Mouse (Mus musculus) right cerebral cortex, postnatal 14 days (tissue): ENCODE measurements around the gene Schip1.

Experiments
- DNase-seq: peaks from one replicate; pipeline ENCODE4 v3.0.0; 2022

Gene Schip1

DNA sequence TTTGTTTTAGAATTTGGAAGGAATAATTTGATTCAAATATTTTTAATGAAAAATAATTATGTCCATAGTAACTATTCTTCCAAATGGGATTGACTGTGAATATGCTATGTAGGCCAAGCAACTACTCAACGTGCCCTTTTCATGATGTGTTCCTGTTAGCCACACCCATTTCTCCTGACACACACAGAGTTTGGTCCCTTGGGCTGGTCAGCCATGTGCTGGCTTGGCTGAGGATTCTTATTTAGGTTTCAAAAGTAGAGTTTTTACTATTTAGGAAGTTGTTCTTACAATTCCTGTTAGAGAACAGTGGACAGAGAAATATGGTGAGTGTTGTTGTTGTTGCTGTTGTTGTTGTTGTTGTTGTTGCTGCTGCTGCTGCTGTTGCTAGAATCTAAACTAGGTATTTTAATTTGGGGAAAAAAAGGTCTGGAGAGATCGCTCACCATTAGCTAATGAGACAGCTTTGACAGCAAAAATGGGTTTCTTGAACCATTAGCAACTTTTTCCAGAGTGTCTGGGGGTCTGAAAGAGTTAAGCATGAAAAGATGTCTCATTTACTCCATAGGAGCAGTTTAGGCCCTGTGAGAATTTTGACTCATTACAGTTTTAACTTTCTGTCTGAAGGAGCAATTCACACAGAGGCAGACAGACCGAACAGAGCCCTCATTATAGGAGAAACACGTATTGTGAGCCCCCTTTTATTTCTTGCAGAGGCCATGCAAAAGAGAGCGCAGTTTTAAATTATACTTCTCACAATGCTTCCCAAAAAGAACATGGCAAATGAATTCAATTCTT is 74.4 kb downstream of the Schip1 start:
- DNase-seq: no peak

DNA sequence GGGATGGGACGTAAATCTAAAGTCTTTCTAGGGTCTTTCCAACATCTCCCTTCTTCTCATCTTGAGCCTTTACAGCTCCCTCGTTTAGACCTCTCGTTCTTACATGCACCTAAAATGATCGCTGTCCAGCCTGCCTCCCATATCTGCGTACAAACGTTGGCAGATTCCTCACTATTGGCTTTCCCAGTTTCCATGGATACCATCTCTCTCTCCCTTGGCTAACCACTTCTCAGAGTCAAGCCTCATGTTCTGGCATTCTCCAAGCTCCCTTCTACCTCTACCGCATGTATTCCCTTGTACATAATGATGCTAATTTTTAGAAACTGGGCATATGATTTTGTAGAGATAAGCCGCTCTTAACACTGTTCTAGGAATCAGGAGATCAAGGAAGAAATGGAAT is 86.1 kb downstream of the Schip1 start:
- DNase-seq: no peak

DNA sequence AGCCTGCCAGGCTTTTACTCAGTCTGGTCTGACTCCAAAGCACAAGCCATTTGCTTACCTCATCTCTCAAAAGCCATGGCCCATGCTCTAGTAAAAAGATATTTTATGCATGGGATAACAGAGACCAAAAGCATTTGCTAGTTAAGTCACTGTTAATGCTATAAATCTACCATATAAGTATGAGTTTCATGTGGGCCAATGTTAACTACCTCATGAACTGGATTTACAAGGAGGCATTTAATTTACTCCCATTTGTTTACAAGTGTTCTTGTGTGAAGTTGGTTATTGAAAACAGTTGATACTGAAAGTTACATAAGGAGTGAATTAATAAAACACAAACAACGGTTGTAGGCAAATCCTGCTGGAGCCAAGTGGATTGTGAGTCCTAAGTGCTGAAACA is 95.6 kb downstream of the Schip1 start:
- DNase-seq: no peak

DNA sequence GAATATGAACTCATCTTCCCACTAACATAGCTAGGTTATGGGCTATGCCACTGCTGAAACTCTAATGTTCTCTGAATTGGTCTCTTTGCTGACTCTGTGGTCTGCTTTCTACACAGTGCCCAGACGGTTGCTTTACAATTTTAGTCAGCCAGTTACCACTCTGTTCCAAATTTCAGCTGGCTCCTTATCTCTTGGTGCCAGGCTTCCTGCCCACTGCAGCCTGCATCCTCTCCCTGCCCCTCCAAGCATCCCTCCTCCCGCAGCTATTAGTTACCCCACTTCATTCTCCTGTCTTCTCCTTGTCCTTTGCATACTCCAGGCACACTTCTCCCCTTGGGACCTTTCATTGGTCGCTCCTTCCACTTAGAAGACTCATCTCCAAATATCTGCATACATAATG is 96.2 kb downstream of the Schip1 start:
- DNase-seq: no peak

DNA sequence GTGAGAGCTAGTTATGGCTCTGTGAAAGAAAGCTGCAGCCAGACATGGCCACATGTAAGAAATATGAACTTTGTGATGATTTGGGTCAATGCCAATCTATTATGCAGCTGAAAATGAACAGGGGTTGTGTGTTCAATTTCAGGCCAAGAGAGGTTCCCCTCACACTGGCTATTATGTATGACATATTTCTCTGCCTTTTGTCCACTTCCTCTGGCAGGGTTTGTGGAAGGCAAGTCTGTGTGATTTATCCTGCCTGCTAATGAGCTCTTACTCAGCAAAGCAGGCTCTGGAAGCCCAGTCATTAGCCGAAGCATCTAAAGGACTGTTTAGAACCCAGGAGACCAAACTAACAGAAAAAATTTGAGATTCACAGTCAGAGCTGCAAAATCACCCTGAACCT is 113.6 kb downstream of the Schip1 start:
- no peak for DNase-seq

DNA sequence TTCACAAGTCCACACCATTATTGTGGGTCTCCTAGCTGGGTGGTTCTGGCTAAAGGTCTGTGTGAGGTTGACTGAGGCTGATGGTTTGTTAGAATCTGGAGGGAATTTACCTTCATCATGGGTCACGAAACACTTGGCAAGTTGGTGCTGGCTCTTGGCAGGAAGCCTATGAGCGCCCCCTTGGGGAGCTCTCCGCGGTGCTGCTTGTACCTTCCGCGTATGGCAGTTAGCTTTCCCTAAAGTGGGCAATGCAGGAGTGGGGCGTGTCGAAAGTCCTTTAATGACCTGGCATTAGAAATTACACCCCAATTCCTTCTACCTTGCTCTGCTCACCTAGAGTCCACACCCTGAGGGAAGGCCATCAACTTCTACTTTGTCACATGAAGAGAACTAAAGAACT is 122.9 kb downstream of the Schip1 start:
- DNase-seq: no peak

DNA sequence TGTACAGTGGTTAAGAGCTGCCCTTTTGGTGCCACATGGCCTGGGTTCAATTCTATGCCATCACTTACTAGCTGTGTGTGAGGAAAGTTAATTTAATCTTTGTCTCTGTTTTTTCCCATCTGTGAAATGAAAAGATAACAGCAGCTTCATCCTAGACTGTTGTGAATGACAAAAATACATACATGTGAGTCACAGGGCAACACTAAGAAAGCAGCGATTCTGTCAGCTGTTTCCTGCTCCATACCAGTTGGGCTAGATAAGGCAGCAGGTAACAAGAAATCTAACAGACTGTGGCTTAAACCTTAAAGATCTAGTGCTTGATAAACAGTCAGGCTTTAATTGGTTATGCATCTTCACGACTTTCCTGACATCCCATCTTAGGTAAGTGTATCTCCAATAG is 124.5 kb downstream of the Schip1 start:
- no peak for DNase-seq

DNA sequence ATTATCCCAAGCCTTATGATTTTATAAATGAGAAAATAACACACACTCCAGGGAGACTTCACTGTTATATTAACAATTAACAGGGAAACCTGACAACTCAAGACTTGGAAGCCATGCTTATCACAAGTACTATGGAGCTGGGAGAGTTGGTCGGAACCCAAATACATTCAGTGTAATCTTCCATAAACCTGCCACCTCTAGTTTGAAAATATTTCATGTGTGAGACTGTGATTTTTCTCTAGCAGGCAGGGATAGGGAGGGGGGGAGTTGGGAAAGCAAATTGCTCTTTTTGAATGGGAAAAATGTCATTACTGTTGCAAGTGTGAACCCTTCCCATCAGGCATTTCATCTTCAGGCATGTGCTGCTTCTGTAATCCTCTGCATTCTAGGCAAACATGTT is 132.3 kb downstream of the Schip1 start:
- DNase-seq: no peak

DNA sequence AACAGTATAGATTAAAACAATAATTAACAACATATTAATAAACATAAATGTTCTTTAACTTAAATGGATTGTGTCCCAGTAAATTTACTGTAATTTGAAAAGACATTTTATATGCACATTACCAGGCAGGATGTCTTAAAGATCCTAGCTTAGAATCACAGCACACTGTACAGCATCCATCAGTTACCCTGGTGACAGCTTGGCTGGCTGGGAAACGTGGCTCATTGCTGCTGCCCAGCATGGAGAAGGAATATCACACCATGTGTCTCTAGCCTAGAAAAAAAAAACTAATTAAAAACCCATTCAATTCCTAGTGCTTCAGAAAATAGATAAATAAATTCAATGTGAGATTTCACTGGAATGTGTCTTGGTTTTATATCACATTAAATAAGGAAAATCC is 136.6 kb downstream of the Schip1 start:
- peak; percentile 10 for DNase-seq

DNA sequence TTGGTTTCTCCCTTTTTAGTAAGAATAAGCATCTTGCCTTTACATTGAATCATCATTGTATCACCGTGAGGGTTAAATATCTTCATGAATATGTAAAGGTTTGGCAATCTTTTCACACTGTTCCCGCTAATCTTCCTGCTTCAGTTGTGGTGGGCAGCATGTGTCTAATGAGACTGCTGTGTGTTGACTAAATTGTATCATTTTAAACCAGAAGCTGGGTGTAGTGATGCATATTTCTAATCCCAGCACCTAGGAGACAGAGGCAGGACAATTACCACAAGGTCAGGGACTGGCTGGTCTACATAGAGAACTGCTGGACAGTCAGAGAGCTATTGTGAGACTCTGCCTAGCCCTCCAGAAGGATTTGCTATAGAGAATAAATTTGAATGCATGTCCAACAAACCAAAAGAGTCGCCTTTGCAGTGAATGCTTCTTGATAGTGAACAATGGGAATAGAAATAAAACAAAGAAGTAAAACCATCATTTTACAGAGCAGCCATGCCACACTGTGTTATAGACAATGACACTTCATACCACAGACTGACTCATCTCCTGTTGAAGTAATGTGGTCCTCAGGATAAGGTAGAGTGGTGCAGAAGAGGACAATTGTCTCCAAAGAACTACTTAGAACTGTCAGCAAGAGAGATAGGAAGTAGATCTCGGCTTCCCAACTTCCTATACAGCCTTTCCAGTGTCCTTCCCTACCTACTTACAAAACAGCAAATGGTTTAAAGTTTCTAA is 137.7 kb downstream of the Schip1 start:
- DNase-seq: no peak

DNA sequence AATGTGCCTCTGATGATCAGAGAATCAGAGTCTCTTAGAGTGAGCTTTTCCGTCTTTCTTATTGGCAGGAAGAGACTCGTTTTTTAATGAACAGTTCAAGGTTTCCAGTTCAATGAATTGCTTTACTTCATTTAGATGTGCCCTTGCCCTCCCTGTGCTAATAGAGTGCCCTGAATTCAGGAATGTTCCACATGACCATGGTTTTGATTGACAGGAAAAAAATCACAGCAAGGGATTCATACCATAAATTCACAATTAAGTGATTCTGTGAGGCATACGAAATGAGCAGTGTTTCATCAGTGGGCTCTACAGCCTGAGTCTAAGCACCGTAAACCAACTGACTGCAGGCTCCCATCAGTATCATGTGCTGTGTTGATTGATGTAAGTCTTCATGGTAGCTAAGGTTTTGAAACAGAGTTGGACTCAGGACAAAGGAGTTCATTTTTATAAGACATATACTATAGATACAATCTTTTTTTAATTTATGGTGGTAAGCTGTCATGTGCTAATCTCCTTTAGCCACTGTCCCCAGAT is 139.4 kb downstream of the Schip1 start:
- DNase-seq: no peak

DNA sequence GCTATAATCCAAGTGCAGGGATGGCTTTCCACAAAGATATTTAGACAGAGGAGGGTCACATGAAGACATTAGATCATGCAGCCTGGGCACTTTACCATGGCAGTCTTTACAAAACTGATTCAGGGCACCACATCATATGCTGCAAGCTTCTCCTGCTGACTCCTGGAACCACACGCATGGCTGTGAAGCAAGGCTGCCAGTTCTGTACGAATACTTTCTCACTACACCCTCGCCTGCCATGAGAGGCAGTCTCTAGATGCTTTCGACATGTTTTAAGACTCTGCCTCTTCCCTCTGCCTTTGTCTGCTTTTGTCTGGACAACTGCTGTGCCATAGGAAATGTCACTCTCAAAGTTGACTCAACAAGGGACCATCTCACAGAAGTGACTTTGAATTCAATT is 145.8 kb downstream of the Schip1 start:
- no peak for DNase-seq

DNA sequence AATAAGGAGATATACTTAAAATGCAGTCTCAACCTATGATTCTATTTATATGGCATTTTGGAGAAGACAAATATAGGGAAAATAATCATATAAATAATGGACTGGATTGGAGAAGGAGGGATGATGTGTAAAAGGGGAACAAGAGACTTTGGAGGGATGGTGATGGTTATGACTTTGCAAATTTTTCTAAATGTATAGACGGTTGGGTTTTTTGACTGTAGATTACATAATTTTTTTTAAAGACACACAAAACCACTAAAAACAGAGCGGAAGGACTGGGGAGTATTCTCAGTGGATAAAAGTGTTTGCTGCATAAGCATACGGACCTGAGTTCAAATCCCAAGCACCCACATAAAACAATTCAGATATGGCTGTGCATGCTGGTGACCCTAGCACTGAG is 156.8 kb downstream of the Schip1 start:
- DNase-seq: no peak

DNA sequence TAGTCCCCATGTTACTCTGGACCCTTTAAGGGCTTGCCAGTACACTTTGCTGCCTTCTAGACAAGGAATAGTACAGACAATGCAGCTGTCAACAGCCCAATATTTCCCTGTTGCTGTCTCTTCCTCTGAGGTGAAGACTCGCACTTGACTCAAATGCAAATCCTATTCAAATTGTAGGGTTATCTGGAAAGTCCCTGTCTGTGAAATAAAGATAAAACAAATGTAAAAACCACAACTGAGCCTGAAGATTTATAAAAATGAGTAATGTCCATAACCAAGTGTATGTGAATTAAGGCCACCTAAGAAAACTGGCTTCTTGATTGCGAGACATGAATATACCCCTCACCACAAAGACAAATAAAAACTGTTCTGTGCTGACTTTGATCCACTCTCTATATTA is 175.3 kb downstream of the Schip1 start:
- DNase-seq: no peak

DNA sequence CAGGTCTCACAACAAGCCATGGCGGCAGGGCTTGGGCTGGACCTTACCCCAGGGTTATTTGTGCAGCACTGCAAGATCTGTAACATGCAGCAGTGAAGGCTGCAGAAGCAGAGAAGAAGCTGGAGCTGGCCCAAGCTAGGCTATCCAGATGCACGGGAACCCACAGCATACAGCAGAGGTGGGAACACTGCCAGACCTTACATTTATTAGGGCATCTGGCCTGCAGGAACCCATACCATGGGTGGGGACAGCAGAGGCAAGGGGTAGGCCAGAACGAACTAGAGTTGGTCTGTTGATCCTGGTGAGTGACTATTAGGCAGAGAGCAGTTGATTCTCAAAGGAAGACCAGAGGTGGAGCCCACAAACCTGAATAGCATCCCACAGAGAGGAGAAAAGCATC is 178.6 kb downstream of the Schip1 start:
- DNase-seq: no peak

DNA sequence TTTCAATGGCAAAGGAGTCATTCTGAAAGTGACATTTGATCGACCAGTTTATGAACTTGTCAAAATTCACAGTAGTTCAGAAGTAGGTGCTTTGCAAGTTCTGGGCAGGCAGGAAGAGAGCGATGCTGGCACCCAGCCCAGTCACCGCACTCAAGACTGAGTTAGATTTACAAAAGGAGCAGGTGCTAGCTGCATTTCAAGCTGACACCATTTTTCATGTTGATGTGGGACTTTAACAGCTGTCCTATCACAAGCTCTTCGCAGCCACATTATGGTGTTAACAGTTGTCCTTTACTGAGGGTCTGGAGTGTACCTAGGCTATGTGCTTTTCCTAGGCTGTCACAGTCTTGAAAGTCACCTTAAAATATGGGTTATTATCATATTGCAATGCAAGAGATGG is 181.6 kb downstream of the Schip1 start:
- peak; percentile 43 for DNase-seq

DNA sequence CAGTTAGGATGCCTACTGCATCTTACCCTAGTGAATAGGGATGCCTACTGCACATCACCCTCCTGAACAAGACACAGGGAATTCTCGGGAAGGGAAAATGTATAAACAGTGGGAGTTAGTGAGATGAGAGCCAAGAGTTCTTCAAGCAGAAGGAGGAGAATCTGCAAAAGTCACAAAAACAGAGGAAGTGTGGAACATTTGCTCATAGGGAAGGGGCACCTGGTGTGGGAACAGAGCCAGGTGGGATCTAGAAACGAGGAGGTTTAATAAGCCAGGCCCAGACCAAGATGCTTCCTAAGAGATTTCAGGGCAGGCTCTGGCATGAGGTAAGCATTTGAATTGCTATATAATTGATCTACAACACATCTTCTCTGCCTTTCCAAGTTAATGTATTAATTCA is 186.0 kb downstream of the Schip1 start:
- peak; percentile 15 for DNase-seq

DNA sequence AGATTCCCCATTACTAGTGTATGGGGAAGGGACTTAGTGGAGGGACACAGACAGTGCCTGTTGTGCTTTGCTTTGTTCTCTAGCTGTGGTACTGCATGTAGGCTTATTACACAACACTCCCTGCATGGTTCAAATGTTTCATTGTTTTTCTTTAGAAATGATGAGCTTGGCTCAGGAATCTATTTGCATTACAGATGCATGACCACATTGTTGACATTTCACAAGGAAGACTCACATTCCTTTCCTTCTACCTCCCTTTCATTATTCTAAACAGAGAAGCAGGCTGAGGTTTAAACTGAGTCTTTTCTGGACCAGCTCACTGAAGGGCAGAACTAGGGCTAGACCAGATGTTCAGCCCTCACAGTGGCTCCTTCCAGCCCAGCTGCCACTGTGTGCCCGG is 187.7 kb downstream of the Schip1 start:
- DNase-seq: no peak

DNA sequence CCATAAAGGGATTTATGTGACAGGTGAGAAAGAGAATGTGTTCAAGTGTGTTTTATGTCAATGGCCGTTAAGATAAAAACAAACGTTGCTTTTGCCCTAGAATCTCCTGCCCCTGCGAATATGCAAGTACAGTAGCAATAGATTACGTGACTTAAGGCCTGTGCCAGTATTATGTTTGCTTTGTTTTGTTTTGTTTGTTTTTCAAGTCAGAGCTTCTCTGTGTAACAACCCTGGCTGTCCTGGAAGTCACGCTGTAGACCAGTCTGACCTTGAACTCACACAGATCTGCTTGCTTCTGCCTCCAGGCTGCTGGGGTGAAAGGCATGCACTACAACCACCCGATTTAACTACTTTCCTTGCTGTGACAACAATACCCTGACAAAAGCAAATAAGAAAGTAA is 197.7 kb downstream of the Schip1 start:
- DNase-seq: no peak

DNA sequence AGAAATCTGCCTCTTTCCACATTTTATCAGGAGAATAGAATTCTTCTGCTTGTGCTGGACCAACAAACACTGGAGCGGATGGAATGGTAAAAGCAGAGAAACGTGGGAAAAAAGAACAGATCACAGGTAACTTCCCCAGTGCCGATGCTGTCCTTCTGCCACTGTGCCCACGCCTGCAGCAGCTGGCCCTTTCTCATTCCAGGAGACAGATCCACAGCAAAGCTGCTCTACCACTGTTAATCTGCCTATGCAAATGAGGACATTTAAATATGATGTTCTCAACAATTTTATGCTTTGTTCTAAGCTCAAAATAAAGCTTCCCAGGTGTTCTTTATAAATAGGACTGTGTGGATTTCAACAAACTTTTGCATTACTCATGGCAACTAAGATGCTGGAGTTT is 203.3 kb downstream of the Schip1 start:
- DNase-seq: no peak

DNA sequence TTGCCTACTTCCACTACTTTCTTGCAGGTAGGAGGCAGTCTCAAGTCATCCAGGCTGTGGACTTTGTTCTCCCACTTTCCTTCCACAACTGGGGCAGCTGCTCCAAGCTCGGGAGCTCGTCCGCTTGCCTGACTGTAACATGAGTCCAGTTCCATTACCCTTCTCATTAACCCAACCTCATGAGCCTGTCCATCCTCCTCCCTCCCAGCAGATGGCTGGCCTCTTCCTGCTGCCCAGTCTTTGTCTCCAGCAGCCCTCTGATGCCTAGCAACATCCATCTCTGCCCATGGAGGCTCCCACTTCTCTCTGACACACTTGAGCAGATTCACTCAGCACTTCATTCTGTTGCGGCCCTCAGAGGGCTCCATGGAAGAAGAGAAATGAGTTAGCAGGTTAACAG is 204.6 kb downstream of the Schip1 start:
- no peak for DNase-seq

DNA sequence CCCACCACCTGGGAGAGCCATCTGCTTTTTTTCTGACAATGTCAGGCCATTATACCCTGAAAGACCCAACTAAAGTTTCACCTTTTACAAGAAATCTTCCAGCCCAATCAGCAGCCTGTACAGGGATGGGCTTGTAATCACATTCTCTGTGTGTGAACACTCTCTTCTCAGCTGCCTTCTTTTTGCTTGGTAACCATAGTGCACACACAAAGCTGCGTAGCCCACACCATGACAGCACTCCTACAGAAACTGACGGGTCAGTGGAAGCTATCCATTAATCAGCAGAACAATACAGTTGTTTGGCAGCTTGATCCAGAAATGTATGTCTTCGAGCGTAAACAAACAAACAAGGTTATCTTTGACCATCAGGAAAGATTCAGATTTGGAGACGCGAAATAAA is 205.6 kb downstream of the Schip1 start:
- no peak for DNase-seq

DNA sequence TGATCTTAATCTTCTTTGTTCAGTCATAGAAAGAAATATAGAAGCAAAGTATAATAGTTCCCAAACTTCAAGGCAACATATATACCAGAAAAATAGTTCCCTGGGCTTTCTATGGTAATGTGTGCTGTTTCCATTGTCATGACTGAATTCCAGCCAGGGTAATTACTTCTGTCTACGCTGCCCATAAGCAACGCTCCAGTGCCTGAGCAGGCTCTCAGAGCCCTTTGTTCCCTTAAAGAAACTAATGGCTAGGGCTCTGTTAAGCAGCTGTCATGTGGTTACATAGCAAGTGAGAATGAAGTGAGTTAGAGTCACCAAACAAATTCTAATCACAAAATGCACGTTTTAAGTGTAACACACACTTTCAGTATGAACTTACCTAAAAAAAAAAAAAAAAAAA is 206.9 kb downstream of the Schip1 start:
- no peak for DNase-seq

DNA sequence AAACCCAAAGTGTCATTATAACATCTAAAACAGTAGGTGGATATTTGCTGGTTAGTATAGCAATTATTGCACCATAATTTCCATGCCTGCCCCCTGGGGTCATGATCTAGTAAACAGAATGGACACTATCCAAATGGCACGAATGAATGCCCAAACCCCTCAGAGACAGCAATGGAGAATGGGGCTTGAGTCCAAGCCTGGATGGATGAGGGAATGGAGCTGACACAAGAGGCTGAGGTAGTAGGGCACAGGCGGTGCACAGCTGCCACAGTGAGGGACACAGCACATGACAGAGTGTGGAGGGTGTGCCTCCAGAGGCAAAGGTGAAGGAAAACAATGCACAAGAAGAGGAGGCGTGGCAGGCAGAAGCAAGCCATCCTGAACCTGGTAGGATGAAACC is 207.3 kb downstream of the Schip1 start:
- no peak for DNase-seq
